Mouse (Mus musculus): ENCODE measurements around the gene Ctdsp1. TPM values are rescaled to one million over a fixed set of nuclear protein-coding genes. Genes with fewer than 3 reads are reported as not detected.
"Not testable (repeated sequence)": the region's sequence is repeated elsewhere in the genome, so short reads cannot be mapped to it uniquely, and the experiment has no call there.

Gene Ctdsp1
- polyA plus RNA-seq, 1 experiment from 2014 or later: 86.8 TPM

DNA sequence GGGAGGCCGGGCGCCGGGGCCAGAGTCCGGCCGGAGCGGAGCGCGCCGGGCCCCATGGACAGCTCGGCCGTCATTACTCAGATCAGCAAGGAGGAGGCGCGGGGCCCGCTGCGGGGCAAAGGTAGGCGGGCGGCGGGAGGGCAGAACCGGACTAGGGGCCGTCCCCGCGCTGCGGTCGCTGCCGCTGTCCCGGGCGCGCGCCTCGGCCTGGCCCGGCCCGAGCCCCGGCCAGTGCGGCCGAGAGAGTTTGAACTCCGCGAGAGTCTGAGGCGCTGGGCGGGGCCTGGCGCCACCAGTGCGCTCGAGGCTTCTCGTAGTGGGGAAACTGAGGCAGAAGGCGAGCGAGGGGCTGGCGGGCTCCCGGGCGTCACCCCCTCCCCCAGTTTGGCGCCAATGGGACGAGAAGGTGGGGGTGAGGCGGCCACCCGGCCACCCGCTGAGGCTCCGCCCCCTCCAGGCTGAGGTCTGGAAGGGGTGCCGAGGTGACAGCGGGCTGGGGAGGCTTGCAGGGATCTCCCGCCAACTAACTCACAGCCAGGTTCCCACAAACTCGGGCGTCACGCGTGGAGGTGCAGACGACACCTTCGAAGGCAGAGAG, 634 bp downstream of the Ctdsp1 start:
- 1% methylated on average over 44 of the region's 63 CpGs for WGBS
- Histone ChIP-seq H3K36me3 (ENCODE audit: control insufficient read depth, insufficient read depth, low read length) (peaks cover 22% of the 10 kb centered on the region), H3K9ac (ENCODE audit: low read length) (peak overlapping the region; percentile 99), H3K4me2 (ENCODE audit: low read length) (peak overlapping the region; percentile 97), H3K9me3 (ENCODE audit: control insufficient read depth, low read length) (no peaks in the 10 kb centered on the region), H3K27me3 (replicated peaks; ENCODE audit: control insufficient read depth, insufficient read depth, low read length) (no peaks in the 10 kb centered on the region), H3K27ac (ENCODE audit: low read depth) (peak overlapping the region; percentile 99), H3K4me1 (replicated peaks; ENCODE audit: control insufficient read depth, insufficient read depth, low read length) (peaks cover 27% of the 10 kb centered on the region), H3K4me3 (ENCODE audit: low read depth, low read length) (peak overlapping the region; percentile 85)
- DNase-seq (ENCODE audit: low spot score): peak; percentile 83
- ATAC-seq (replicated peaks; ENCODE audit: low FRiP score, low TSS enrichment, low read depth): peak; percentile 38

GRCm38 (mm10) chr1:74392446-74392994, 1.2 kb downstream of the Ctdsp1 start:
- 1% methylated on average over 16 of the region's 16 CpGs for WGBS
- ATAC-seq (replicated peaks; ENCODE audit: low FRiP score, low TSS enrichment, low read depth) (peak; percentile 22), DNase-seq (ENCODE audit: low spot score) (no peak)
- Histone ChIP-seq H3K4me2 (ENCODE audit: low read length) (peak overlapping the region; percentile 97), H3K4me1 (replicated peaks; ENCODE audit: control insufficient read depth, insufficient read depth, low read length) (peaks cover 24% of the 10 kb centered on the region), H3K9me3 (ENCODE audit: control insufficient read depth, low read length) (no peaks in the 10 kb centered on the region), H3K36me3 (ENCODE audit: control insufficient read depth, insufficient read depth, low read length) (peaks cover 22% of the 10 kb centered on the region), H3K9ac (ENCODE audit: low read length) (peak overlapping the region; percentile 99), H3K4me3 (ENCODE audit: low read depth, low read length) (peak overlapping the region; percentile 85), H3K27ac (ENCODE audit: low read depth) (peak overlapping the region; percentile 99), H3K27me3 (replicated peaks; ENCODE audit: control insufficient read depth, insufficient read depth, low read length) (no peaks in the 10 kb centered on the region)

DNA sequence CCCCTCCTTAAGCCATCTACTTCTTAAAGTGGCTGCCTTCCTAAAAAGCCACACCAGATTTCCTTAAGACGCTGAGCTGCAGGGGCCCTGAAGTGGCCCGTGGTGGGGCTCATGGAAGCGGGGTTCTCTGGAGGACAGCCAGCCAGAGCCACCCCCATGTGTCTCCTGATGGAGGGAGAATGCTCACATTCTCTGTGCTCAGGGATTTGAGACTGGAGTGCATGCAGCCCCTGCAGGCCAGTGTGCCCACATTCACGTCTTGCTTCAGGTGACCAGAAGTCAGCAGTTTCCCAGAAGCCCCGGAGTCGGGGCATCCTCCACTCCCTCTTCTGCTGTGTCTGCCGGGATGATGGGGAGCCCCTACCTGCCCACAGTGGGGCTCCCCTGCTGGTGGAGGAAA, 1.7 kb downstream of the Ctdsp1 start:
- H3K27me3 ChIP-seq (replicated peaks; ENCODE audit: control insufficient read depth, insufficient read depth, low read length): no peaks in the 10 kb centered on the region
- H3K9me3 ChIP-seq (ENCODE audit: control insufficient read depth, low read length): no peaks in the 10 kb centered on the region
- no peak for DNase-seq (ENCODE audit: low spot score)
- peaks cover 22% of the 10 kb centered on the region for H3K36me3 ChIP-seq (ENCODE audit: control insufficient read depth, insufficient read depth, low read length)
- peak overlapping the region; percentile 85 for H3K4me3 ChIP-seq (ENCODE audit: low read depth, low read length)
- peak overlapping the region; percentile 99; the same call in 1 of the 2 replicates for H3K27ac ChIP-seq (ENCODE audit: low read depth)
- peak overlapping the region; percentile 97 for H3K4me2 ChIP-seq (ENCODE audit: low read length)
- no peak for ATAC-seq (replicated peaks; ENCODE audit: low FRiP score, low TSS enrichment, low read depth)
- H3K9ac ChIP-seq (ENCODE audit: low read length): peak overlapping the region; percentile 99
- WGBS: 39% methylated on average over 7 of the region's 7 CpGs
- H3K4me1 ChIP-seq (replicated peaks; ENCODE audit: control insufficient read depth, insufficient read depth, low read length): peaks cover 27% of the 10 kb centered on the region

- Histone ChIP-seq H3K4me1 (replicated peaks; ENCODE audit: control insufficient read depth, insufficient read depth, low read length) (peaks cover 27% of the 10 kb centered on the region), H3K9ac (ENCODE audit: low read length) (no peak overlapping the region; the same call in 1 of the 2 replicates), H3K4me2 (ENCODE audit: low read length) (0 out of 2 replicates have a peak overlapping the region, but pooled peaks have one; percentile 97)
Observed at GRCm38 (mm10) chr1:74393697-74394096, 2.4 kb downstream of the Ctdsp1 start.

DNA sequence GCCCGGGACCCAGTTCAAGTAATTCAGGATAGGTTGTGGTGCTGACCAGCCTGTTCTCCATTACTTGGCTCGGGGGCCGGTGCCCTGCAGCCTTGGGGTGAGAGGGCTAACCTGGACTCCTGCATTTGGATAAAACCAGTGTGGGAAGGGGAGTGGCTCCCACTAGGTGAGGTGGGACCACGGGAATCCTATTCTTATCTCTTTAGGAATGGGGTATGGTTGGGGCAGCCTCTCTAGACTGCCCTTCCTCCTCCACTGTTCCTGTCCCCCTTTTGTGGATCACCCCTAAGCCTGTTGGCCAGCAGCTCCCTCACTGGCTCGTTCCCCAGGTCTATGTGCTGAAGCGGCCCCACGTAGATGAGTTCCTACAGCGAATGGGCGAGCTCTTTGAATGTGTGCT, 3.0 kb downstream of the Ctdsp1 start:
- Histone ChIP-seq H3K9ac (ENCODE audit: low read length) (no peak overlapping the region), H3K4me2 (ENCODE audit: low read length) (no peak overlapping the region), H3K4me1 (replicated peaks; ENCODE audit: control insufficient read depth, insufficient read depth, low read length) (peaks cover 27% of the 10 kb centered on the region), H3K36me3 (ENCODE audit: control insufficient read depth, insufficient read depth, low read length) (peaks cover 22% of the 10 kb centered on the region), H3K9me3 (ENCODE audit: control insufficient read depth, low read length) (no peaks in the 10 kb centered on the region), H3K4me3 (ENCODE audit: low read depth, low read length) (no peak overlapping the region), H3K27ac (ENCODE audit: low read depth) (no peak overlapping the region), H3K27me3 (replicated peaks; ENCODE audit: control insufficient read depth, insufficient read depth, low read length) (no peaks in the 10 kb centered on the region)
- DNase-seq (ENCODE audit: low spot score) (no peak), ATAC-seq (replicated peaks; ENCODE audit: low FRiP score, low TSS enrichment, low read depth) (no peak)
- WGBS: 92% methylated on average over 9 of the region's 9 CpGs

More at GRCm38 (mm10) chr1:74393697-74394096, 2.4 kb downstream of the Ctdsp1 start:
- H3K27me3 ChIP-seq (replicated peaks; ENCODE audit: control insufficient read depth, insufficient read depth, low read length): no peaks in the 10 kb centered on the region
- WGBS: 80% methylated on average over 9 of the region's 9 CpGs
- no peak overlapping the region for H3K27ac ChIP-seq (ENCODE audit: low read depth)
- no peak for ATAC-seq (replicated peaks; ENCODE audit: low FRiP score, low TSS enrichment, low read depth)
- no peaks in the 10 kb centered on the region for H3K9me3 ChIP-seq (ENCODE audit: control insufficient read depth, low read length)
- H3K36me3 ChIP-seq (ENCODE audit: control insufficient read depth, insufficient read depth, low read length): peaks cover 22% of the 10 kb centered on the region
- H3K4me3 ChIP-seq (ENCODE audit: low read depth, low read length): no peak overlapping the region
- DNase-seq (ENCODE audit: low spot score): no peak

DNA sequence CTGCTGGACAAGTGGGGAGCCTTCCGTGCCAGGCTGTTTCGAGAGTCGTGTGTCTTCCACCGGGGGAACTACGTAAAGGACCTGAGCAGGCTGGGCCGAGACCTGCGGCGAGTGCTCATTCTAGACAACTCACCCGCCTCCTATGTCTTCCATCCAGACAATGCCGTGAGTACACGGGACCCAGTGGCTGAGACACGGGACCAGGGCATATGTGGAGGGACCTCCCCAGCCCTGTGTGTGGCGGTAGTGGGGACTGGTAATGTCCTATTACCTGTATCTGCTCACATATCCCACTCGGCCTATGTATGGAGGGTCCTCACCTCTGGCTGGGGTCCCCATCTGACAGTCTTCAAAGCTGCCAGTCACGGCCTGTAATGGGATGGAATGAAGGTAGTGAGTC, 3.5 kb downstream of the Ctdsp1 start:
- WGBS: 94% methylated on average over 15 of the region's 15 CpGs
- no peak overlapping the region for H3K4me2 ChIP-seq (ENCODE audit: low read length)

DNA sequence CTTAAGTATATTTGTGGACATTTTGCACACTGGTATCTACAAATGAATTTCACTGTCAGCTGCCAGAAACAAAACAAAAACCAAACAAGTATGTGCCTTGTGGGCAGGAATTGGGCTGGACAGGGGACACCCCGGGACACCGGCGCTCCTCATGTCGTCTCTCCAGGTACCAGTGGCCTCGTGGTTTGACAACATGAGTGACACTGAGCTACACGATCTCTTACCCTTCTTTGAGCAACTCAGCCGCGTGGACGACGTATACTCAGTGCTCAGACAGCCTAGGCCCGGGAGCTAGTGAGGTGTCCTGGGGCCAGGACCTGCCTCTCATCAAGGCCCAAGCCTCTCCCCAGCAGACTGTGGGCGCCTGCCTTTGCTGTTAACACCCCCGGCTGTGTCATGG, 4.0 kb downstream of the Ctdsp1 start:
- Histone ChIP-seq H3K36me3 (ENCODE audit: control insufficient read depth, insufficient read depth, low read length) (peaks cover 22% of the 10 kb centered on the region), H3K9me3 (ENCODE audit: control insufficient read depth, low read length) (no peaks in the 10 kb centered on the region), H3K4me3 (ENCODE audit: low read depth, low read length) (no peak overlapping the region), H3K27ac (ENCODE audit: low read depth) (no peak overlapping the region), H3K4me2 (ENCODE audit: low read length) (no peak overlapping the region), H3K9ac (ENCODE audit: low read length) (no peak overlapping the region), H3K4me1 (replicated peaks; ENCODE audit: control insufficient read depth, insufficient read depth, low read length) (peaks cover 20% of the 10 kb centered on the region), H3K27me3 (replicated peaks; ENCODE audit: control insufficient read depth, insufficient read depth, low read length) (no peaks in the 10 kb centered on the region)
- DNase-seq (ENCODE audit: low spot score) (no peak), ATAC-seq (replicated peaks; ENCODE audit: low FRiP score, low TSS enrichment, low read depth) (no peak)
- WGBS: 85% methylated on average over 12 of the region's 13 CpGs

More for the DNA sequence above, 3.5 kb downstream of the Ctdsp1 start:
- no peaks in the 10 kb centered on the region for H3K27me3 ChIP-seq (replicated peaks; ENCODE audit: control insufficient read depth, insufficient read depth, low read length)
- no peak overlapping the region for H3K4me3 ChIP-seq (ENCODE audit: low read depth, low read length)
- no peak for DNase-seq (ENCODE audit: low spot score)
- no peak overlapping the region for H3K9ac ChIP-seq (ENCODE audit: low read length)
- no peaks in the 10 kb centered on the region for H3K9me3 ChIP-seq (ENCODE audit: control insufficient read depth, low read length)
- ATAC-seq (replicated peaks; ENCODE audit: low FRiP score, low TSS enrichment, low read depth): no peak
- H3K36me3 ChIP-seq (ENCODE audit: control insufficient read depth, insufficient read depth, low read length): peaks cover 22% of the 10 kb centered on the region
- H3K27ac ChIP-seq (ENCODE audit: low read depth): no peak overlapping the region
- peaks cover 23% of the 10 kb centered on the region for H3K4me1 ChIP-seq (replicated peaks; ENCODE audit: control insufficient read depth, insufficient read depth, low read length)

- Histone ChIP-seq H3K36me3 (ENCODE audit: control insufficient read depth, insufficient read depth, low read length) (peaks cover 22% of the 10 kb centered on the region), H3K27ac (ENCODE audit: low read depth) (peak overlapping the region; percentile 91; the same call in 1 of the 2 replicates), H3K4me3 (ENCODE audit: low read depth, low read length) (peak overlapping the region; percentile 38), H3K4me2 (ENCODE audit: low read length) (peak overlapping the region; percentile 94), H3K4me1 (replicated peaks; ENCODE audit: control insufficient read depth, insufficient read depth, low read length) (peaks cover 13% of the 10 kb centered on the region)
- WGBS: 7% methylated on average over 11 of the region's 12 CpGs
- ATAC-seq (replicated peaks; ENCODE audit: low FRiP score, low TSS enrichment, low read depth); H3K9me3 ChIP-seq (ENCODE audit: control insufficient read depth, low read length); DNase-seq (ENCODE audit: low spot score); H3K9ac ChIP-seq (ENCODE audit: low read length); H3K27me3 ChIP-seq (replicated peaks; ENCODE audit: control insufficient read depth, insufficient read depth, low read length): not testable (repeated sequence)
Observed at GRCm38 (mm10) chr1:74396456-74397222, 5.3 kb downstream of the Ctdsp1 start.

Data from intestine, embryonic 14.5 days (tissue).